Mouse (Mus musculus) embryonic stem cell, embryonic (primary cell): ENCODE measurements around the gene Tmprss12.
"Not testable (repeated sequence)": the region's sequence is repeated elsewhere in the genome, so short reads cannot be mapped to it uniquely, and the experiment has no call there.

Experiments used
- CTCF ChIA-PET, 4 experiments: fragments of 300-600 bp in 2 of 4; fragments of 350-600 bp in 2 of 4; sonication (Branson Sonifier 250); formaldehyde crosslinking; loops; one replicate each; lab custom pipeline; 2022; ENCODE audit warnings: inconsistent platforms in 2 of 4; lab: Charles Lee
- POLR2A ChIA-PET, 4 experiments: fragments of 300-600 bp in 2 of 4; fragments of 350-600 bp in 2 of 4; sonication (Branson Sonifier 250); formaldehyde crosslinking; loops; one replicate each; lab custom pipeline; 2022; ENCODE audit warnings: antibody characterized with exemption in 4 of 4, inconsistent platforms in 1 of 4; lab: Charles Lee

The Tmprss12 gene

DNA sequence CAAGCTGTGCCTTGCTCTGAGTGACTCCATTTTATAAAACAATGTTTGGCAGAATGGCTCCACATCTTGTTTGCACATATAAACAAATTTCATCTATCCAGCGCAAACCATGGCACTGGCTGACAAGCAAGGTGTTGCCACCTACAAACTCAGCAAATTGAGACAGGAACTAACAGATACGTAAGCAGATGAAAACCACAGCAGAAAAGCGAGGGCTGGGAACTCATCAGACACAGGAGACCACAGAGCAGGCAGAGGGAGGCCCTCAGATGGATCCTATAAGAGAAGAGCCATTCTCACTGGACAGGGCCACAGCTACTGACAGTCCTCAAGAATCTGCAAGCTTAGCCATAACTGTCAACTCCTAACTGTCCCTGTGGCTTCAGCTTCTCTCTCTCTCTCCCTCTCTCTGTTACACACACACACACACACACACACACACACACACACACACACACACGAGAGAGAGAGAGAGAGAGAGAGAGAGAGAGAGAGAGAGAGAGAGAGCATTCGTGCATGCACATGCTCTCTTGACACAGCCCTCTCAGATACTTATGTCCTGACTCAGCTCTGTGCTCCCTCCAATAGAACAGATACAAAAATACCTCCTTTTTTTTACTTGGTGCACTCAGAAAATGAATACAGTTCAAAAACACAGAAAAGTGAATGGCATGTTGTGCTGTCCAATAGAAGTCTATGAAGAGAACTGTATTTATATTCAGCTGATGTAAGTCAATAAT is 14.9 kb upstream of the Tmprss12 start:
- ChIA-PET CTCF (no interaction called here), POLR2A (interaction anchor here in 3 of 4 experiments (0.7 to 10.8 kb wide), 18 partner anchors 7 to 42 kb away, joined by 3 to 283 read pairs (median 6); partner anchors contain the start of genes Tmprss12 (in 2 of the 3), Atf1 (in 1 of the 3) and Mettl7a1 (in 1 of the 3))

DNA sequence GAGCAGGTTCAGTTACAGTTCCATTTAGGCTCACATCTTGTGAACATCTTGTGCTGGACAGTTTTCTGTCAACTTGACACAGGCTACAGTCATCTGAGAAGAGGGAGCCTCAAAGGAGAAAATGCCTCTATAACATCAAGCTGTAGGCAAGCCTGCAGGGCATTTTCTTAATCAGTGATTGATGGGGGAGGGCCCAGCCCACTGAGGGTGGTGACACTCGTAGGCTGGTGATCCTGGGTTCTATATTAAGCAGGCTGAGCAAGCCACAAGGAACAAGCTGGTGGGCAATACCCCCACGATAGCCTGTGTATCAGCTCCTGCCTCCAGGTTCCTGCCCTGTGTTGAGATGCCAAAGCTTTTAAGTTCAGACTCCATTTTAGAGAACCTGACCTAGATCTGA is 11.7 kb upstream of the Tmprss12 start:
- ChIA-PET CTCF (interaction anchor here in 1 of 4 experiments (0.6 kb wide), 1 partner anchor 538 kb away, joined by 8 read pairs; no protein-coding TSS in a partner anchor), POLR2A (interaction anchor here (0.6 to 10.8 kb wide), 47 partner anchors 10 to 394 kb away, joined by 3 to 283 read pairs (median 13); partner anchors contain the start of genes Tmprss12 (in 4 of the 4), Atf1 (in 2 of the 4), Mettl7a1 (in 2 of the 4) and Lima1 (in 1 of the 4))

DNA sequence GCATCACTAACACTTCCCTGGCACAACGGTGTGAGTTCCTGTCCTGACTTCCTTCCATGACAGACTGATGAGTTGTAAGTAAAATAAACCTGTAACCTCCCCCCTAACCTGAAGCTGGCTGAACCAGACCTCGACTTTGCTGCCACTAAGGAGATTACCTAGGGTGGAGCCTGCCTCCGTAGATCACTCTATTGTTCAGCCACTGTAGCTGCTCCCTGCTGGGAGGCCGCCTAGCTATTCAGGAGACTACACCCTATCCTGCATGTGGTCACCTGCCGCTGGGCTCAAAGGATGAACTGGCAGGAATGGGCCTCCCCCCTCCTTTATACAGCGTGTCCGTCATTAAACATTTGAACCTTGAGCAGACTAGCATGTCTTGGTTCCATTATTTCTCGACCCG is 10.9 kb upstream of the Tmprss12 start:
- ChIA-PET POLR2A (interaction anchor here (0.6 to 10.8 kb wide), 79 partner anchors 8 to 565 kb away, joined by 3 to 283 read pairs (median 6); partner anchors contain the start of genes Tmprss12 (in 4 of the 4), Atf1 (in 2 of the 4), Mettl7a1 (in 2 of the 4) and Dazap2 (in 1 of the 4)), CTCF (interaction anchor here in 2 of 4 experiments (0.6 to 1.3 kb wide), 3 partner anchors 21 to 37 kb away, joined by 3 read pairs; no protein-coding TSS in a partner anchor)

GRCm38 (mm10) chr15:100270609-100271008 is 10.0 kb upstream of the Tmprss12 start:
- CTCF ChIA-PET: interaction anchor here in 2 of 4 experiments (0.6 to 1.3 kb wide), 2 partner anchors 22 to 34 kb away, joined by 3 read pairs; partner anchors contain the start of gene Mettl7a1 (in 1 of the 2)

DNA sequence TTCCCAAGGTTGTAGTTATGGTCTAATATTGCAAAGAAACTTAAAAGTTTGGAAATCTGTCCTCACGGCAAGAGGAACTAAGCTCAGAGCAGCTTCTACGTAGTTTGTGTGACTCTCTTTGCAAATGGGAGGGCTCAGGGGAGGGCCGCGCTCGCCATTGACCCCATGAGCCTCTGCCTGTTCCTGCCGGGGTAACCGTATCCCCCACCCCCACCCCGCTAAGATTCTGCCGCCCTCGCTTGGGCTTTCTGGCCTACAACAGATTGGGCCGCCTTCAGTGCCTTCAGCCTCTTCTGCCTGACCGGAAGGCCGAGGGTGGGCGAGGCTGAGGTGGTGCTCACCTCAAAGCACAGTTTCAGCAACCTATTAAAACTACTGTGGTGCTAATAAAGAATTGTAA is 9.2 kb upstream of the Tmprss12 start:
- ChIA-PET POLR2A (interaction anchor here (0.7 to 10.8 kb wide), 26 partner anchors 8 to 999 kb away, joined by 3 to 283 read pairs (median 24); partner anchors contain the start of genes Mettl7a1 (in 2 of the 4), Tmprss12 (in 2 of the 4) and Atf1 (in 1 of the 4)), CTCF (no interaction called here)

More at GRCm38 (mm10) chr15:100270609-100271008, 10.0 kb upstream of the Tmprss12 start:
- POLR2A ChIA-PET: interaction anchor here (0.6 to 10.8 kb wide), 63 partner anchors 9 to 1000 kb away, joined by 3 to 283 read pairs (median 8); partner anchors contain the start of genes Tmprss12 (in 3 of the 4), Atf1 (in 2 of the 4), Mettl7a1 (in 2 of the 4) and Dazap2 (in 1 of the 4)

- CTCF ChIA-PET: not testable (repeated sequence)
- POLR2A ChIA-PET: interaction anchor here (0.6 to 6.6 kb wide), 23 partner anchors 9 to 45 kb away, joined by 3 to 90 read pairs (median 5); partner anchors contain the start of genes Atf1 (in 1 of the 4) and Mettl7a1 (in 1 of the 4)
Measured at GRCm38 (mm10) chr15:100273791-100274308, 6.8 kb upstream of the Tmprss12 start.

DNA sequence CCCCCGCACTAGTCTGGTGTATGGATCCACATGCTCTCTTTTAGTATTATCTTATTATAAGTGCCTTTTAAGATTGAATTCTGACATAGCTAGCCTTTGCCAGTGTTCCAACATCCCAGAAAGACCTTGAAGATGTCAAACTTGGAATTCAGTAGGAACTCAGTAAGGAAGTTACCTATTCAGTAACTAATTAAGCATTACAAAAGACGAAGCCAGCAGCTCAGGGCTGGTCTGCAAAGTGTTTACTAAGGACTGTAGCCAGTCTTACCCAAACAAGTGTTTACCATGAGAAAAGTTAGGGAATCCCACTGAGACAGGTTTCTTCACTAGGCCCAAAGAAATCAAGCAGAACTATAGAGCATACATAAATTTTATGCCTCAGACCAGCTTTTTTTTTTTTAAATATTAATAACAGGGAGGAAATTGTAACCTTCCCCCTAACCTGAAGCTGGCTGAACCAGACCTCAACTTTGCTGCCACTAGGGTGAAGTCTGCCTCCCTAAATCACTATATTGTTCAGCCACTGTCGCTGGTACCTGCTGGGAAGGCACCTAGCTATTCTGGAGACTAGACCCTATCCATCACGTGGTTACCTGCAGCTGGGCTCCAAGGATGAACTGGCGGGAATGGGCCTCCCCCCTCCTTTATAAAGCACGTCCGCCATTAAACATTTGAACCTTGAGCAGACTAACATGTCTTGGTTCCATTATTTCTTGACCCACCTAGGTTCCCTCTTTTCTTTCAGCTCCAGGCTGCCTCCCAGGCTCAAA is 5.7 kb upstream of the Tmprss12 start:
- ChIA-PET POLR2A (interaction anchor here (0.6 to 6.6 kb wide), 49 partner anchors 8 to 960 kb away, joined by 3 to 90 read pairs (median 4); partner anchors contain the start of genes Atf1 (in 3 of the 4) and Mettl7a1 (in 3 of the 4)), CTCF (interaction anchor here in 3 of 4 experiments (0.6 to 1.2 kb wide), 3 partner anchors 26 to 403 kb away, joined by 3 to 4 read pairs (median 4); no protein-coding TSS in a partner anchor)

- ChIA-PET CTCF (interaction anchor here in 2 of 4 experiments (0.6 to 1.1 kb wide), 4 partner anchors 19 to 304 kb away, joined by 3 to 4 read pairs (median 3); no protein-coding TSS in a partner anchor), POLR2A (interaction anchor here in 3 of 4 experiments (0.7 to 6.6 kb wide), 35 partner anchors 9 to 402 kb away, joined by 3 to 90 read pairs (median 5); partner anchors contain the start of genes Atf1 (in 3 of the 3), Lima1 (in 1 of the 3) and Mettl7a1 (in 1 of the 3))
Measured at GRCm38 (mm10) chr15:100276403-100276802, 4.2 kb upstream of the Tmprss12 start.

GRCm38 (mm10) chr15:100277586-100277985 is 3.1 kb upstream of the Tmprss12 start:
- ChIA-PET CTCF (no interaction called here), POLR2A (interaction anchor here in 3 of 4 experiments (0.6 to 9.2 kb wide), 16 partner anchors 7 to 402 kb away, joined by 3 to 164 read pairs (median 22); partner anchors contain the start of genes Atf1 (in 1 of the 3) and Lima1 (in 1 of the 3))

GRCm38 (mm10) chr15:100288980-100289379 is 8.3 kb downstream of the Tmprss12 start:
- CTCF ChIA-PET: interaction anchor here in 1 of 4 experiments (0.6 kb wide), 1 partner anchor 396 kb away, joined by 3 read pairs; no protein-coding TSS in a partner anchor
- POLR2A ChIA-PET: interaction anchor here in 3 of 4 experiments (0.6 to 5.6 kb wide), 10 partner anchors 8 to 387 kb away, joined by 3 to 31 read pairs (median 4); partner anchors contain the start of genes Atf1 (in 1 of the 3) and Tmprss12 (in 1 of the 3)

- ChIA-PET POLR2A (interaction anchor here in 3 of 4 experiments (0.5 to 5.6 kb wide), 22 partner anchors 9 to 848 kb away, joined by 3 to 31 read pairs (median 4); partner anchors contain the start of genes Tmprss12 (in 3 of the 3) and Mettl7a1 (in 1 of the 3)), CTCF (interaction anchor here in 2 of 4 experiments (0.6 to 0.7 kb wide), 3 partner anchors 11 to 795 kb away, joined by 3 read pairs; no protein-coding TSS in a partner anchor)
Measured at GRCm38 (mm10) chr15:100290858-100291257, 10.2 kb downstream of the Tmprss12 start.

GRCm38 (mm10) chr15:100292326-100292725 is 11.7 kb downstream of the Tmprss12 start:
- POLR2A ChIA-PET: interaction anchor here (0.6 to 5.6 kb wide), 36 partner anchors 9 to 420 kb away, joined by 3 to 31 read pairs (median 4); partner anchors contain the start of genes Tmprss12 (in 3 of the 4), Mettl7a1 (in 2 of the 4), Atf1 (in 1 of the 4) and Dazap2 (in 1 of the 4)
- CTCF ChIA-PET: interaction anchor here in 3 of 4 experiments (0.6 to 1.0 kb wide), 4 partner anchors 10 to 333 kb away, joined by 3 to 4 read pairs (median 4); partner anchors contain the start of gene Tmprss12 (in 1 of the 3)

DNA sequence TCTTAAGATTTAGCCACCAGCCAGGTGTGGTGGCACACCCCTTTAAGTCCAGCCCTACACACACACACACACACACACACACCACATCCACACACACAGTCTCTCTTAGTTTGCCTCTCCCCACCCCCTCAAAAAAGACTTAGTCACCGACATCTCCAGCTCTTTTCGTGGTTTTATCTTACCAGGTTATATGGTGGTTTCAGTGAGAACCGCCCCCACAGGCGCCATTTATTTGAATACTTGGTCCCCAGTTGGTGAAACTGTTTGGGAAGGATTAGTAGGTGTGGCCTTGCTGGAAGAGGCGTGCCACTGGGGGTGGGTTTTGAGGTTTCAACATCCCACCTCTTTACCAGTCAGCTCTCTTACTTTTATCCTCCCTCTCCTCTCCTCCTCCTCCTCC is 17.2 kb downstream of the Tmprss12 start:
- POLR2A ChIA-PET: interaction anchor here in 3 of 4 experiments (1.2 to 4.8 kb wide), 8 partner anchors 12 to 70 kb away, joined by 3 to 43 read pairs (median 13); partner anchors contain the start of genes Atf1 (in 1 of the 3) and Tmprss12 (in 1 of the 3)
- CTCF ChIA-PET: no interaction called here

- ChIA-PET POLR2A (interaction anchor here (0.6 to 4.8 kb wide), 45 partner anchors 9 to 428 kb away, joined by 3 to 43 read pairs (median 4); partner anchors contain the start of genes Atf1 (in 3 of the 4), Tmprss12 (in 2 of the 4) and Csrnp2 (in 1 of the 4)), CTCF (interaction anchor here in 3 of 4 experiments (0.5 to 0.6 kb wide), 3 partner anchors 158 to 1050 kb away, joined by 3 to 5 read pairs (median 4); no protein-coding TSS in a partner anchor)
Measured at GRCm38 (mm10) chr15:100300499-100300898, 19.9 kb downstream of the Tmprss12 start.

DNA sequence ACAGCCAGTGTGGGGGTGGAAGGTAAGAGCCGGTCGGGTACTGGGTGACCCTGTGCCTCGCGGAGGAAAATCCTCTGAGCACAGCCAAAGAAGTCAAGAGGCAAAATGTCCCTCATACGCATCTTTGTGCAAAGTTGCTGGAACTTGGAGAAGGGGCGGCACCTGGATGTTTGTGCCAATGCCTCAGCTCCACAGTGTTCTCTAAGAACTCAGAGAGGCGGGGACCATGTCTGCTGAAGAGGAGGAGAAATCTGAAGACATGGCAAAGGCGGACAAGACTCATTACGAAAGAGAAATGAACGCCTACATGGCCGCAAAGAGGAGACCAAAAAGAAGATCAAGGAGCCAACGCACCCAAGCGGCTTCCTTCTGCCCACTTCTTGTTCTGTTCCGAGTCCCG is 20.9 kb downstream of the Tmprss12 start:
- POLR2A ChIA-PET: interaction anchor here in 3 of 4 experiments (0.7 to 4.8 kb wide), 18 partner anchors 10 to 756 kb away, joined by 3 to 43 read pairs (median 8); partner anchors contain the start of genes Tmprss12 (in 2 of the 3) and Atf1 (in 1 of the 3)
- CTCF ChIA-PET: interaction anchor here in 2 of 4 experiments (0.6 to 0.7 kb wide), 3 partner anchors 11 to 200 kb away, joined by 3 to 6 read pairs (median 4); no protein-coding TSS in a partner anchor
